Mouse (Mus musculus) midbrain, embryonic 15.5 days (tissue): Measurements from ENCODE around the gene B230217C12Rik. TPM values are rescaled to one million over a fixed set of nuclear protein-coding genes. Genes with fewer than 3 reads are reported as not detected.

Source experiments
- ATAC-seq: fragments of 200-750 bp; cut with Nextera tagmentation; replicated peaks from 2 replicates; pipeline ENCODE4 v1.8.0; 2017; ENCODE audit warnings: moderate TSS enrichment
- H3K27ac ChIP-seq: fragments of 300-500 bp; sonication (generic); 2 replicates; pipeline ENCODE4 v1.5.1; 2015; ENCODE audit warnings: mild to moderate bottlenecking, inconsistent platforms
- H3K27me3 ChIP-seq: fragments of 300-500 bp; sonication (generic); replicated peaks from 2 replicates; pipeline ENCODE4 v1.6.1; 2015; ENCODE audit warnings: inconsistent platforms
- H3K36me3 ChIP-seq: fragments of 300-500 bp; sonication (generic); replicated peaks from 2 replicates; pipeline ENCODE4 v1.6.1; 2015; ENCODE audit warnings: inconsistent platforms
- H3K4me1 ChIP-seq: fragments of 300-500 bp; sonication (generic); 2 replicates; pipeline ENCODE4 v1.6.1; 2015; ENCODE audit warnings: inconsistent platforms
- H3K4me2 ChIP-seq: fragments of 300-500 bp; sonication (generic); 2 replicates; pipeline ENCODE4 v1.6.1; 2015; ENCODE audit warnings: inconsistent platforms, mild to moderate bottlenecking, moderate library complexity
- H3K4me3 ChIP-seq: fragments of 300-500 bp; sonication (generic); 2 replicates; pipeline ENCODE4 v1.5.1; 2015; ENCODE audit warnings: mild to moderate bottlenecking, inconsistent platforms
- H3K9ac ChIP-seq: fragments of 300-500 bp; sonication (generic); 2 replicates; pipeline ENCODE4 v1.6.1; 2015; ENCODE audit warnings: mild to moderate bottlenecking, inconsistent platforms
- H3K9me3 ChIP-seq: fragments of 300-500 bp; sonication (generic); 2 replicates; pipeline ENCODE4 v1.6.1; 2016; ENCODE audit warnings: inconsistent platforms
- WGBS: fragments of 180-500 bp; shearing (Covaris S2); methylation state at CpG from one replicate; pipeline ENCODE4 v1.1.7; 2015; ENCODE audit warnings: mixed read lengths; 5-methylcytosine and 5-hydroxymethylcytosine counted together
- polyA plus RNA-seq: library from polyadenylated mRNA; unstranded; fragments of >200 nt; fragmentation: Nextera tagmentation; extraction: Ambion mirVana; gene quantifications from 2 replicates; pipeline ENCODE4 v1.2.1, GENCODE M21; 2015

The B230217C12Rik gene
- polyA plus RNA-seq, 1 experiment from 2014 or later = 33.8 TPM

- 21% methylated on average over 12 of the region's 13 CpGs for WGBS
- Histone ChIP-seq H3K27ac (peak overlapping the region; percentile 94), H3K9me3 (no peaks in the 10 kb centered on the region), H3K36me3 (peaks cover 22% of the 10 kb centered on the region), H3K9ac (peak overlapping the region; percentile 15; the same call in 1 of the 2 replicates), H3K4me2 (peak overlapping the region; percentile 43), H3K27me3 (no peaks in the 10 kb centered on the region), H3K4me1 (peaks cover 87% of the 10 kb centered on the region), H3K4me3 (peak overlapping the region; percentile 18)
- ATAC-seq = peak; percentile 35
Observed at GRCm38 (mm10) chr11:97811569-97812362, 28.8 kb upstream of the B230217C12Rik start.

GRCm38 (mm10) chr11:97812491-97812921 lies 28.1 kb upstream of the B230217C12Rik start:
- H3K4me1 ChIP-seq = peaks cover 85% of the 10 kb centered on the region
- H3K9ac ChIP-seq = peak overlapping the region; percentile 15
- peak; percentile 92 for ATAC-seq
- H3K9me3 ChIP-seq = no peaks in the 10 kb centered on the region
- WGBS = 8% methylated on average over 3 of the region's 3 CpGs
- peak overlapping the region; percentile 94 for H3K27ac ChIP-seq
- H3K4me3 ChIP-seq = peak overlapping the region; percentile 18
- H3K4me2 ChIP-seq = peak overlapping the region; percentile 43
- no peaks in the 10 kb centered on the region for H3K27me3 ChIP-seq
- H3K36me3 ChIP-seq = peaks cover 20% of the 10 kb centered on the region

GRCm38 (mm10) chr11:97813085-97813484 lies 27.5 kb upstream of the B230217C12Rik start:
- Histone ChIP-seq H3K4me1 (peaks cover 83% of the 10 kb centered on the region), H3K36me3 (peaks cover 20% of the 10 kb centered on the region), H3K4me3 (peak overlapping the region; percentile 18; the same call in 1 of the 2 replicates), H3K9ac (peak overlapping the region; percentile 15; the same call in 1 of the 2 replicates), H3K27ac (peak overlapping the region; percentile 94), H3K9me3 (no peaks in the 10 kb centered on the region), H3K4me2 (peak overlapping the region; percentile 43), H3K27me3 (no peaks in the 10 kb centered on the region)
- 24% methylated on average over 7 of the region's 7 CpGs for WGBS
- peak; percentile 48 for ATAC-seq

GRCm38 (mm10) chr11:97813746-97814515 lies 26.6 kb upstream of the B230217C12Rik start:
- Histone ChIP-seq H3K4me3 (no peak overlapping the region), H3K27me3 (no peaks in the 10 kb centered on the region), H3K9me3 (no peaks in the 10 kb centered on the region), H3K4me1 (peaks cover 82% of the 10 kb centered on the region), H3K27ac (peak overlapping the region; percentile 94), H3K36me3 (peaks cover 15% of the 10 kb centered on the region), H3K4me2 (no peak overlapping the region), H3K9ac (no peak overlapping the region)
- WGBS = 65% methylated on average over 17 of the region's 17 CpGs
- ATAC-seq = no peak

- Histone ChIP-seq H3K4me1 (peaks cover 67% of the 10 kb centered on the region), H3K4me2 (no peak overlapping the region), H3K9ac (no peak overlapping the region), H3K27ac (0 out of 2 replicates have a peak overlapping the region, but pooled peaks have one; percentile 56), H3K27me3 (no peaks in the 10 kb centered on the region), H3K36me3 (peaks cover 8% of the 10 kb centered on the region; the same call in 1 of the 2 replicates), H3K9me3 (no peaks in the 10 kb centered on the region), H3K4me3 (no peak overlapping the region)
- WGBS = 67% methylated on average over 11 of the region's 11 CpGs
- ATAC-seq = no peak
Observed at GRCm38 (mm10) chr11:97815736-97816135, 24.8 kb upstream of the B230217C12Rik start.

GRCm38 (mm10) chr11:97816176-97816575 lies 24.4 kb upstream of the B230217C12Rik start:
- no peak for ATAC-seq
- Histone ChIP-seq H3K4me2 (no peak overlapping the region), H3K4me3 (no peak overlapping the region), H3K27ac (0 out of 2 replicates have a peak overlapping the region, but pooled peaks have one; percentile 56), H3K27me3 (no peaks in the 10 kb centered on the region), H3K36me3 (peaks cover 8% of the 10 kb centered on the region; the same call in 1 of the 2 replicates), H3K9ac (no peak overlapping the region), H3K9me3 (no peaks in the 10 kb centered on the region), H3K4me1 (peaks cover 63% of the 10 kb centered on the region)
- 31% methylated on average over 5 of the region's 5 CpGs for WGBS

- Histone ChIP-seq H3K9me3 (no peaks in the 10 kb centered on the region), H3K4me3 (no peak overlapping the region), H3K4me1 (peaks cover 55% of the 10 kb centered on the region), H3K36me3 (peaks cover 8% of the 10 kb centered on the region; the same call in 1 of the 2 replicates), H3K27me3 (no peaks in the 10 kb centered on the region), H3K27ac (no peak overlapping the region), H3K4me2 (no peak overlapping the region), H3K9ac (no peak overlapping the region)
- WGBS = 58% methylated on average over 9 of the region's 9 CpGs
- no peak for ATAC-seq
Observed at GRCm38 (mm10) chr11:97816916-97817315, 23.7 kb upstream of the B230217C12Rik start.

GRCm38 (mm10) chr11:97817379-97817778 lies 23.2 kb upstream of the B230217C12Rik start:
- Histone ChIP-seq H3K27ac (no peak overlapping the region), H3K4me2 (no peak overlapping the region), H3K4me3 (no peak overlapping the region), H3K36me3 (peaks cover 8% of the 10 kb centered on the region; the same call in 1 of the 2 replicates), H3K27me3 (no peaks in the 10 kb centered on the region), H3K9ac (no peak overlapping the region), H3K9me3 (no peaks in the 10 kb centered on the region), H3K4me1 (peaks cover 51% of the 10 kb centered on the region)
- no peak for ATAC-seq
- 40% methylated on average over 5 of the region's 5 CpGs for WGBS

- 11% methylated on average over 6 of the region's 6 CpGs for WGBS
- Histone ChIP-seq H3K27me3 (no peaks in the 10 kb centered on the region), H3K36me3 (peaks cover 8% of the 10 kb centered on the region; the same call in 1 of the 2 replicates), H3K4me3 (no peak overlapping the region), H3K4me1 (peaks cover 44% of the 10 kb centered on the region), H3K9ac (no peak overlapping the region), H3K9me3 (no peaks in the 10 kb centered on the region), H3K4me2 (no peak overlapping the region), H3K27ac (peak overlapping the region; percentile 71)
- ATAC-seq = 0 out of 2 replicates have a peak, but pooled peaks have one; percentile 1
Observed at GRCm38 (mm10) chr11:97818003-97818402, 22.6 kb upstream of the B230217C12Rik start.

GRCm38 (mm10) chr11:97818571-97818970 lies 22.0 kb upstream of the B230217C12Rik start:
- no peak overlapping the region for H3K9ac ChIP-seq
- H3K27me3 ChIP-seq = no peaks in the 10 kb centered on the region
- WGBS = 10% methylated on average over 4 of the region's 4 CpGs
- H3K27ac ChIP-seq = peak overlapping the region; percentile 71
- peaks cover 8% of the 10 kb centered on the region; the same call in 1 of the 2 replicates for H3K36me3 ChIP-seq
- ATAC-seq = peak; percentile 19; the same call in 1 of the 2 replicates
- H3K4me2 ChIP-seq = no peak overlapping the region
- H3K9me3 ChIP-seq = no peaks in the 10 kb centered on the region
- H3K4me3 ChIP-seq = no peak overlapping the region
- H3K4me1 ChIP-seq = peaks cover 39% of the 10 kb centered on the region

- H3K4me3 ChIP-seq = no peak overlapping the region
- H3K9ac ChIP-seq = no peak overlapping the region
- no peaks in the 10 kb centered on the region for H3K9me3 ChIP-seq
- H3K4me2 ChIP-seq = no peak overlapping the region
- 48% methylated on average over 4 of the region's 4 CpGs for WGBS
- no peaks in the 10 kb centered on the region for H3K27me3 ChIP-seq
- peaks cover 8% of the 10 kb centered on the region; the same call in 1 of the 2 replicates for H3K36me3 ChIP-seq
- peak overlapping the region; percentile 71 for H3K27ac ChIP-seq
- peaks cover 33% of the 10 kb centered on the region for H3K4me1 ChIP-seq
- ATAC-seq = no peak
Observed at GRCm38 (mm10) chr11:97819102-97819501, 21.5 kb upstream of the B230217C12Rik start.

- Histone ChIP-seq H3K9ac (no peak overlapping the region), H3K4me1 (peaks cover 32% of the 10 kb centered on the region), H3K9me3 (no peaks in the 10 kb centered on the region), H3K27ac (no peak overlapping the region), H3K27me3 (no peaks in the 10 kb centered on the region), H3K36me3 (peaks cover 3% of the 10 kb centered on the region; the same call in 1 of the 2 replicates), H3K4me2 (no peak overlapping the region), H3K4me3 (no peak overlapping the region)
- ATAC-seq = no peak
- 83% methylated on average over 5 of the region's 5 CpGs for WGBS
Observed at GRCm38 (mm10) chr11:97819923-97820322, 20.7 kb upstream of the B230217C12Rik start.
